Mouse (Mus musculus) hindbrain, embryonic 11.5 days (tissue): ENCODE data around the gene Prg3. TPM values are rescaled to one million over a fixed set of nuclear protein-coding genes. Genes with fewer than 3 reads are reported as not detected.

ENCODE experiments used
- ATAC-seq: fragments of 200-750 bp; cut with Nextera tagmentation; 2 replicates; pipeline ENCODE4 v1.8.0; 2017; ENCODE audit warnings: mild to moderate bottlenecking, moderate TSS enrichment, moderate library complexity; ENCODE audit not compliant: low FRiP score
- DNase-seq: peaks from one replicate; pipeline ENCODE4 v3.0.0-alpha.2; 2015; ENCODE audit warnings: low spot score
- H3K27ac ChIP-seq: fragments of 300-500 bp; sonication (generic); 2 replicates; pipeline ENCODE4 v1.5.1; 2014; ENCODE audit warnings: mild to moderate bottlenecking, low read depth, low read length
- H3K27me3 ChIP-seq: fragments of 300-500 bp; sonication (generic); 2 replicates; pipeline ENCODE4 v1.6.1; 2014; ENCODE audit warnings: mild to moderate bottlenecking, low read length, moderate library complexity, mixed read lengths; ENCODE audit not compliant: control insufficient read depth, insufficient read depth
- H3K36me3 ChIP-seq: fragments of 300-500 bp; sonication (generic); 2 replicates; pipeline ENCODE4 v1.6.1; 2014; ENCODE audit warnings: mild to moderate bottlenecking, low read length, moderate library complexity, mixed read lengths; ENCODE audit not compliant: control insufficient read depth, insufficient read depth
- H3K4me1 ChIP-seq: fragments of 300-500 bp; sonication (generic); replicated peaks from 2 replicates; pipeline ENCODE4 v1.6.1; 2014; ENCODE audit warnings: low read length, mixed read lengths; ENCODE audit not compliant: control insufficient read depth, insufficient read depth
- H3K4me2 ChIP-seq: fragments of 300-500 bp; sonication (generic); replicated peaks from 2 replicates; pipeline ENCODE4 v1.6.1; 2014; ENCODE audit warnings: mild to moderate bottlenecking, low read depth, low read length
- H3K4me3 ChIP-seq: fragments of 300-500 bp; sonication (generic); 2 replicates; pipeline ENCODE4 v1.5.1; 2014; ENCODE audit warnings: low read depth, low read length
- H3K9ac ChIP-seq: fragments of 300-500 bp; sonication (generic); 2 replicates; pipeline ENCODE4 v1.6.1; 2014; ENCODE audit warnings: low read depth, low read length
- H3K9me3 ChIP-seq: fragments of 300-500 bp; sonication (generic); 2 replicates; pipeline ENCODE4 v1.6.1; 2016; ENCODE audit warnings: low read length; ENCODE audit not compliant: control insufficient read depth
- WGBS: fragments of 180-500 bp; shearing (Covaris S2); extraction: QIAGEN DNeasy Blood & Tissue Kit; methylation state at CpG from one replicate; pipeline ENCODE4 v1.1.7; 2014; 5-methylcytosine and 5-hydroxymethylcytosine counted together
- polyA plus RNA-seq: library from polyadenylated mRNA; unstranded; fragments of >200 nt; fragmentation: Nextera tagmentation; extraction: Ambion mirVana; gene quantifications from 2 replicates; pipeline ENCODE4 v1.2.1, GENCODE M21; 2014

The Prg3 gene
- polyA plus RNA-seq, 1 experiment from 2014 or later = not detected

DNA sequence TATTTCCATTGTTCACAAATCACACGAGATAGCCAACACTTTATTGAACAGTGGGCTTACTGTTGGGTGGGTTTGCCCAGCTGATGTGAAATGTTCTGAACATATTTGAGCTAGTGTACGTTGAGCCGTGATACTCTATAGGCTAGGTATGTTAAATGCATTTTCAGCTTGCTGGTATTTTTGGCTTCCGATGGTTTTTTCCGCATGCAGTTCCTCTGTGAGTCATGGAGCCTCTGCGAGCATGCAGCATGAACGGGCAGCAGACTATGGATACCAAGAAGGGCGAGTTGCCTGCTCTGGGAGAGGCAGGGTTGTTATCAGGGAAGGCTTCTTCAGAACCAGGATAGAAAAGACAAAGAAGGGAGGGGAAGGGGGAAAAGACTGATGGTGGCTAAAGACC lies 37.0 kb upstream of the Prg3 start:
- 93% methylated on average over 8 of the region's 8 CpGs for WGBS

DNA sequence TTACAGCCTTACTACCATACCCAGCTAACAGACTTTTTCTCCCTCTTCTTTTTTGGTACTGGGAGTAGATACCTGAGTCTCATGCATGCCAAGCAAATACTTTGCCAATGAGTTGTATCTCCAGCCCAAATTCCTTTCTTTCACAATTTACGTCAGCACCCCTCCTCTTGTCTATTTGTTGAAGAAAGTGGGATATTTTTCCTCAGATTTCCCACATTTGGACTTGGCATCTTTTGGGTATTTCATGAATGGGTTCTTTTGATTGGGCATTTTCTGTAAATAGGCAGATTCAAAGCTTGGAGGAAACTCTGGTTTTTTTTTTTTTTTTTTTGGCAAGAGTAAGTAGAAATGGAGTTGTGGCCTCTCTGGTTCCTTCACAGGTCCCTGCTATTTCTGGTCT lies 35.8 kb upstream of the Prg3 start:
- Histone ChIP-seq H3K27ac (no peak overlapping the region), H3K36me3 (no peaks in the 10 kb centered on the region), H3K9ac (no peak overlapping the region), H3K9me3 (no peaks in the 10 kb centered on the region), H3K4me3 (no peak overlapping the region), H3K27me3 (no peaks in the 10 kb centered on the region), H3K4me1 (no peaks in the 10 kb centered on the region), H3K4me2 (no peak overlapping the region)
- no peak for DNase-seq
- no peak for ATAC-seq
- WGBS = 94% methylated on average over 1 of the region's 1 CpGs

More for the DNA sequence above, 37.0 kb upstream of the Prg3 start:
- no peaks in the 10 kb centered on the region for H3K9me3 ChIP-seq
- H3K4me2 ChIP-seq = no peak overlapping the region
- DNase-seq (no peak), ATAC-seq (no peak)
- no peak overlapping the region for H3K9ac ChIP-seq
- H3K36me3 ChIP-seq = no peaks in the 10 kb centered on the region
- H3K4me3 ChIP-seq = no peak overlapping the region
- no peak overlapping the region for H3K27ac ChIP-seq
- H3K4me1 ChIP-seq = no peaks in the 10 kb centered on the region
- no peaks in the 10 kb centered on the region for H3K27me3 ChIP-seq

DNA sequence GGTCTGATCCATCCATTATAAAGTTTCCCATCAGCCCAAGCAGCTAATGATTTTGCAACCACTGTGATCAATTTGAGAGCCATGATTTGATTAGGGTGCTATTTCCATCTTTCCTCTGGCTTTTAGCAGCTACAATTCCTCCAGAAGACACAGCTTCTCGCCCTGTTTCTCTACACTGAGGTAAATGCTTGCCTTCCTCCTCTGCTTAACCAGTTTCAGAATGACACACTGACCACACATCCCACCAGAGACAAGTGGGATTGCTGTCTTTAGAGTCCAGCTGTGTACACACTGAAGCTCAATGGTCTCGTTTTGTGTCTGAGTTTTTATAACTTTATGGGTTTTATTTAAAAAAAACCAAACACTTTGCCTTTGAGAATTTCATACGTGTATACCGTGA lies 35.3 kb upstream of the Prg3 start:
- WGBS = 82% methylated on average over 4 of the region's 4 CpGs
- DNase-seq (no peak), ATAC-seq (no peak)
- Histone ChIP-seq H3K9ac (no peak overlapping the region), H3K27ac (no peak overlapping the region), H3K36me3 (no peaks in the 10 kb centered on the region), H3K27me3 (no peaks in the 10 kb centered on the region), H3K4me1 (no peaks in the 10 kb centered on the region), H3K4me2 (no peak overlapping the region), H3K9me3 (no peaks in the 10 kb centered on the region), H3K4me3 (no peak overlapping the region)

DNA sequence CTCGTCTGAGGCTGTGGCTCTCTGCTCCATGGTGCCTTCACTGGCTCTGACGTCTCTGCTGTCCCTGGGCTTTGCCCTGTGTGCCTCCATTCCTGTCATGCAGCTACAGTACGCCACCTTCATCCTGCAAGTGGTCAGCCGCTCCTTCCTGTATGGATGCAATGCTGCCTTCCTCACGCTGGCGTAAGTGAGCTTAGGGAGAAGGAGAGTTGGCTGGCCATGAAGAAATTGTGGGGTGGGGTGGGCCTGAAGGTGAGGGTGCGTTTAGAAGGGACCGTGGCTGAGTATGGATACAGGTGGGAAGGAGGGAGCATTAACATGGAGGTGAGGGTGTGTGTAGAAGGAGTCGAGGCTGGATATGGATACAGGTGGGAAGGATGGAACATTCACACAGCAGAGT lies 32.6 kb upstream of the Prg3 start:
- Histone ChIP-seq H3K9ac (no peak overlapping the region), H3K4me2 (no peak overlapping the region), H3K36me3 (no peaks in the 10 kb centered on the region), H3K27ac (no peak overlapping the region), H3K4me3 (no peak overlapping the region), H3K4me1 (no peaks in the 10 kb centered on the region), H3K9me3 (no peaks in the 10 kb centered on the region), H3K27me3 (no peaks in the 10 kb centered on the region)
- no peak for ATAC-seq
- WGBS = 93% methylated on average over 9 of the region's 9 CpGs
- DNase-seq = no peak

DNA sequence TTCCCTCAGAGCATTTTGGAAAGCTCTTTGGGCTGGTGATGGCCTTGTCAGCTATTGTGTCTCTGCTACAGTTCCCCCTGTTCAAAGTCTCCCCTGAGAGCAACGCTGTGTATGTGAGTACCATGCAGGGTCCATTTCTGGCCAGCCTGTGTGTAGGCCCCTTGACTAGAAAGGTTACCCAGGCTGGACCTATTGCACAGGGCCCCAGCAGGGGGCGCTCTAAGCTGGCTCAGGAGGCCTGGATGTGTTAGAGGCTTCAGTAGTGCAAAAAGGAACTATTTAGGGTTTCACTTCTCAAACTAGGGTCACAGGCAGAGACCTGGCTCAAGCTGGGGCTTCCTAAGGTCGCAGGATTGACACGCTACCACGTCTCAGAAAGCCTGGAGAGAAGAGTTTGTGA lies 31.7 kb upstream of the Prg3 start:
- 59% methylated on average over 5 of the region's 5 CpGs for WGBS
- peak; percentile 66; the same call in 1 of the 2 replicates for ATAC-seq

DNA sequence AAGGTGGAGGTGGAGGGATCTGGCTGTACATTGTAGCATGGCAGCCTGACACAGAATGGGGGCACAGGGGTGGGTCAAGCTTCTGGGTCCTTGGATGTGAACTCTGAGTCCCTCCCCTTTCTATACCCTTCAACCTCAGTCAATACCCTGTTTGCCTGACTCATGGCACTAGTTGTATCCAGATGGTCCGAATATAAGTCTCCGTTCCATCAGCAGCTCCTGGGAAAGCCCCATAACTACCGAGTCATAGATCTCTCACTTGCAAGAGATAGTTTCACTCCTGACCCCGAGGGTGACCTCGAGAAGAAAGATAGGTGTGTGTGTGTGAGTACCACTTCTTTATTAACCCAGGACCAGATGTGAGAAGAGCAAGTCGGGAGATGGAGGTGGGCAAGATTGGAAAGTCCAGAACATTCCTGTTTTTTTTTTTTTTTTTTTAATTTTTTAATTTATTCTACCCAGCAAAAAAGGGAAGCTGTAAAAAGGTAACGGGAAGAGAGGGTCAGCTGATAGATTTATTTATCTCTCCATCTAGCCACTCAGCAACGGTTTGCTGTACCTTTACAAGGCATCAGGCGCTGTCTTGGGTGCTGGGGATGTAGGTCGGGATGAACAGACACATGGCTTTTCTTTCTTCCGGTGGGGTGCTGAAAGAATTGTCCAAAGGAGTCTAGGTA lies 29.3 kb upstream of the Prg3 start:
- Histone ChIP-seq H3K9ac (no peak overlapping the region), H3K27ac (no peak overlapping the region), H3K36me3 (no peaks in the 10 kb centered on the region), H3K27me3 (no peaks in the 10 kb centered on the region), H3K4me2 (no peak overlapping the region), H3K4me3 (no peak overlapping the region), H3K4me1 (no peaks in the 10 kb centered on the region), H3K9me3 (no peaks in the 10 kb centered on the region)
- WGBS = 92% methylated on average over 11 of the region's 11 CpGs
- ATAC-seq (no peak), DNase-seq (no peak)

More for the DNA sequence above, 31.7 kb upstream of the Prg3 start:
- no peak overlapping the region for H3K4me2 ChIP-seq
- H3K4me1 ChIP-seq = no peaks in the 10 kb centered on the region
- H3K27ac ChIP-seq = no peak overlapping the region
- H3K9ac ChIP-seq = no peak overlapping the region
- no peaks in the 10 kb centered on the region for H3K9me3 ChIP-seq
- no peaks in the 10 kb centered on the region for H3K36me3 ChIP-seq
- H3K4me3 ChIP-seq = no peak overlapping the region
- no peaks in the 10 kb centered on the region for H3K27me3 ChIP-seq
- peak; percentile 73 for DNase-seq

DNA sequence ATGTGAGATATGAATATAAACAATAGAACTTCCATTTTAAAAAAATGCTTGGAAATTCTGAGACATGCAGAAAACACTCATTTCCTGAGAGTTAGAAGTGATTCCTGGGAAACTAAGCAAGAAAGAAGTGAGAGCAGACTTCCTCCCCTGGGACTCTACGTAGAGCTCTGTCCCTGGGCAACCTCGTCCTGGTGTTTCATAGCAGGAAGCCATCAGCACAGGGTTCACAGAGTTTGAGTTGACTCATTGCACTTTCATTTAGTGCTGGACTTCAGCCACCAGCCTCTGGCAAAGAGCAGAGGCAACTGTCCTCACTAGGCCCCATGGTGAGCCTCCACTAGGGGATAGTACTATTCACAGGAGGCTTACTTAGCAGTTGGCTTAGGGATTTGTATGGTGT lies 26.7 kb upstream of the Prg3 start:
- WGBS = 57% methylated on average over 2 of the region's 2 CpGs
- no peak overlapping the region for H3K27ac ChIP-seq
- H3K4me1 ChIP-seq = no peaks in the 10 kb centered on the region

DNA sequence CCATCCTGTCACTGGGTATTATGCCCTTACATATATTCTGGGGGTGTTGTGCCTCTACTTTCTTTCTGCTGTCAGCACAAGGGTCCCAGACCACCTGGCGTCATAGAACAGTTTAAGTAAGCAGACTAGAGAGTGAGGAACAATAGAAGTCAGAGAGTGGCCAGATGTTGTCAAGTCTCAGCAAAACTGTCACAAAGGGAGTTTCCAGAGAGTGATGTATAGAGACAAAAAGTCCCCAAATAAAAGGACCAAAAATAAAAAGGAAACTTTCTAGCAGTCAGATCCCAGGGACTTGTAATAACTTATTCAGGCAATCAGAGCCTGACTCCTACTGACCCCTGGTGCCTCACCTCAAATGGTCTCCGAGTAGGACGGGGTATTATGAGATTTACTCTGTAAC lies 26.1 kb upstream of the Prg3 start:
- no peaks in the 10 kb centered on the region for H3K9me3 ChIP-seq
- no peak overlapping the region for H3K27ac ChIP-seq
- H3K4me3 ChIP-seq = no peak overlapping the region
- H3K36me3 ChIP-seq = no peaks in the 10 kb centered on the region
- 70% methylated on average over 3 of the region's 3 CpGs for WGBS
- H3K4me1 ChIP-seq = no peaks in the 10 kb centered on the region
- no peak overlapping the region for H3K4me2 ChIP-seq
- no peak overlapping the region for H3K9ac ChIP-seq
- no peak for DNase-seq
- no peak for ATAC-seq
- H3K27me3 ChIP-seq = no peaks in the 10 kb centered on the region

More for the DNA sequence above, 26.7 kb upstream of the Prg3 start:
- Histone ChIP-seq H3K9me3 (no peaks in the 10 kb centered on the region), H3K9ac (no peak overlapping the region), H3K27me3 (no peaks in the 10 kb centered on the region), H3K36me3 (no peaks in the 10 kb centered on the region), H3K4me2 (no peak overlapping the region), H3K4me3 (no peak overlapping the region)
- DNase-seq (no peak), ATAC-seq (no peak)

DNA sequence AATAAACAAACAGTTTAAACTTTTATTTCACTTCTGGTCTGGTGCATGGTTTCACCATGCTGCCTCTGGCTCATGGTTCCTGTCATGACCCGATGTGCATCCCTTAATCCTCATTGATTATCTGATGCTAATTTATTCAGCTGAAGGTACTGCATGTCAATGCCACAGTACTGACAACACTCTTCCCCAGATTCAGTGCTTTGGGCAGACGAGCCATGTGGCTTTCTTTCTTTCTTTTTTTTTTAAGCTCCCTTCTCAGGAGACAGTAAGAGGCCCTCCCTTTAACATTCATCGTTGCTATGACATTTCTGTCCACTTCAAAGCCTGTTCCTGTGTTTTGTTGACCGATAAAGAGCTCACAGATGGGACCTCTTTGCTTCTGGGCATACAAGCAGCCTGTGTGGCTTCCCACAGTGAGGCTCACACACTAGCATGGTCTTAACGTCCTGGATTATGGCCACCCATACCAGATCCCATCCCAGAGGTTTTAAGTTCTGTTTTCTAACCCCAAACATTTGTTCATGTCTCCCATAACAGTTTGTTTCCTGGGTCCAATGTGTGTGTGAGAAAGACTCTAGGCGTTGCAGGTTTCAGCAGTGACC lies 25.0 kb upstream of the Prg3 start:
- DNase-seq = no peak
- 36% methylated on average over 6 of the region's 6 CpGs for WGBS
- no peak overlapping the region for H3K4me2 ChIP-seq

More for the DNA sequence above, 25.0 kb upstream of the Prg3 start:
- no peaks in the 10 kb centered on the region for H3K27me3 ChIP-seq
- no peak overlapping the region for H3K4me3 ChIP-seq
- H3K9ac ChIP-seq = no peak overlapping the region
- H3K36me3 ChIP-seq = no peaks in the 10 kb centered on the region
- peak; percentile 58; the same call in 1 of the 2 replicates for ATAC-seq
- H3K27ac ChIP-seq = no peak overlapping the region
- H3K9me3 ChIP-seq = no peaks in the 10 kb centered on the region
- no peaks in the 10 kb centered on the region for H3K4me1 ChIP-seq
